Mouse (Mus musculus) yolk sac, embryonic 10.5 days (tissue): Measurements from ENCODE around the gene Pax2.
A peak's percentile ranks its signal among the peaks of the same experiment; 100 is the strongest.

Experiments
- DNase-seq: peaks from one replicate; pipeline ENCODE4 v3.0.0-alpha.2; 2017; ENCODE audit warnings: low spot score

Pax2 gene

DNA sequence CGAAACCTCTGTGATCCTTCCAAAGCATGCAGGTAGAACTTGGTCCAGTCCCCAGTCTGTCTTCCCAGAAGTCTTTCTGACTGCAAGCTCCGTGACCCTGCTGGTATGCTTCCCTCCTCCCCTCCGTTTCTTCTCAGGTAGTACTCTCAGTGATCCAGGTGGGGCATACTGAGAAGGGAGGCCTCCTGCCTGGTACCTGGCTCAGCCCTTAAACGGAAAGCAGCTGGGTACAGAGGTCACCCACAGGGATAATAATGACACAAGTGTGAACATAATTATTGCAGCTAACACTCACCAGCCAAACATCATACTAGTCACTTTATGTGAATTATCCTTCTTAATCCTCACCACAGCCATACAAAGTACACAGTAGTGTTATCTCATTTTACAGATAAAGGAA is 28.5 kb downstream of the Pax2 start:
- no peak for DNase-seq

DNA sequence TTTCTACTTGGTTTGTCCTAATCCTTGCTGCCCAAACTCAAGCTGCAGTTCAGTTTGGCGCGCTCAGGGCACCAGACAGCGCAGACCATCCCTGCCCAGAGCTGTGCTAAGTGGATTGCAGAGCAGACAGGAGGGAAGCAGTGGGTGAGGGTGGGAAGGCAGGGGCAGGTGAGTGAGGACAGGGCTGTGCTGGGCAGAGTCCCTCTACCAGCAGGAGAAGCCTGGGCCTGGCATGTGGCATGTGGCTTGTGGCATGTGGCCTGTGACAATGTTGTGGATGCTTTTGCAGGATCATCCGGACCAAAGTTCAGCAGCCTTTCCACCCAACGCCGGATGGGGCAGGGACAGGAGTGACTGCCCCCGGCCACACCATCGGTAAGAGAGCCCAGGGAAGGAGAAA is 32.6 kb downstream of the Pax2 start:
- DNase-seq: no peak

DNA sequence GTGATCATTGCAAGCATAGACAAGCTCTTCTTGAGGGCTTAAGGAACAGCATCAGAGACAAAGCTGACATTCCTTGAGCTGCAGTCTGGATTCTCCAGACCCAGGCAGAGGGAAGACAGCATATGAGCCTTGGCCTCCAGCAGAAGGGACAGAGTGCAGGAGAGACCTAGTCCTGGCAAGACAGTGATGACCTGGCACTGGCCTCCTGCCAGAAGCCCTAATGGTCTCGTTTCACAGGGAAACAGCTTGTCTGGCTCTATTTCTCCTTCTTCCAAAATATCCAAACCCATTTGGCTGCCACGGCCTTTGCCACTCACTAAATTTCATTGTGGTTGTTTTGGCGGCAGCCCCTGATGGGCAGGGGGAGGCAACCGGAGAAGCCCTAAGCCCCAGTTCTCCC is 36.1 kb downstream of the Pax2 start:
- DNase-seq: no peak

DNA sequence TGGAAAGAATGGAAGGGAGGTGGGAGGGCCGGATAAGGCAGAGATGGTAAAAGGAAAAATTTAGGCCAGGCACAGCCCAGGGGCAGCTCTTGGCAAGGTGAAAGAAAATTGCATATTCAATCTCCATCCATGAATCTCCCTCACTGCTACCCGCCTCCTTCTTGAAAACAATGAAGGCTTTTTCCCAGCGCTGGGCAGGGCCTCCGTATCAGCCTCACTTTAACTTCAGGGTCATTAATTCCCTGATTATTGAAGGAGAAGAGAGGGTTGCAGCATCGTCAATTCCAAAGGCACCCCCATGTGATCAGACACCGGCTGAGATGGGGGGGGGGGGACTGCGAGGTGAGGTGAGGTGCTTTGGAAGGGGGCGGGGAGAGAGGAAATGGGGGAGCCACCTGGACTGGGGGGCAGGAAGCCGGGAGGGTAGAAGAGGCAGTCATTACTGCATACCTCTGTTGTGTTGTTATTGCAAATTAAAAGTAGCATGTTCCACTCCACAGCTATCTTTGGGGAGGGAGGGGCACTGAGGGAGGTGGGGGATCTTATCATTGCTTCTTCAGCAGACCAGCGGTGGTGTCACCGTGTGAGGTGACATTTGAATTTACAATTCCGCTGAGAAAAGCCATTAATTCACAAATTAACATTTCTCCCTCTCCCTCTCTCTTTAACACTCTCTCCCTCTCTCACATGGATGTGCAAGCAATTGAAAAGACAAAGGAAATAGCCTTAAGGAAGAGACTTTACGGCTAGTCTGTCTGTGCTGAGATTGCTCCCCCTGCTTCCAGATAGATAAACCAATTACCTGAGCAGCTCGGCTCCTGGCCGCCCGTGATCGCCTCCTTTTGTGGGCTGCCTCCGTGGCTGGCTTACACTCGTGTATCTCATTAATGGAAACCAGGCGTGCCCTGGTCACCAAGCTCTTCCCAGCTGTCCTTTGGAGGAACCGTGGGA is 41.5 kb downstream of the Pax2 start:
- no peak for DNase-seq

DNA sequence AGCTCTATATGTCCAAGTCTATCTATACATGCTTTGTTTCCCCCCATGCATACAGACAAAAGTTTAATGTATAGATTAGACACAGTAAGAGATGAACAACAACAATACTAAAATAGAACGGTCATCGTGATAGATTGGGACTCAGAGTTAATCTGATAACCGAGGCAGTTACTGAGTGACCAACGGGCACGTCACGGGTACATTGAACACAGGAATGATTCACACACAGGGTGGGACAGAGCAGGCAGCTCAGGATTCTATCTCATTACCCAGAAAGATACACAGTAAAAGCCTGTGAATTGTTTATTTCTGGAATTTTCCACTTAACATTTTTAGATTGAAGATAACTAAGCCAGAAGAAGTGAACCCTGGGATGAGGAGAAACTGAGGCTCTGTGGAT is 42.9 kb downstream of the Pax2 start:
- no peak for DNase-seq

DNA sequence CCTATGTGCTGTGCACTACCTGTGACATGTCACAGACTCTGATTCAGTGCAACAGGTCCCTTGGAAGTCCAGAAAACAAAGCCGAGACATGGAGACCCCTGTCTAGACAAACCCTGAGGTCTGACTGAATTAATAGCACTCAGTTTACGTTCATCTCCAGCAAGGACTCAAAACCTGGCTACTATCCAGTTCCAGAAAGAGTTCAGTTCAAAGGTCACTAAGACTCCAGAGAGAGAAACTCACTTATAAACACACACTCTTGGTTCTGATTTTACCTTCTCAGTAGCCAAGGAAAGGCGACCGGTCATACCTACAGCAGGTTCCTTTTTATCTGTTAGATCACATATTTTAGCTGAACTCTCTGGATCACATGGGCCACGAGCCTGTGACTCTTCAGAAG is 43.3 kb downstream of the Pax2 start:
- DNase-seq: peak; percentile 32

DNA sequence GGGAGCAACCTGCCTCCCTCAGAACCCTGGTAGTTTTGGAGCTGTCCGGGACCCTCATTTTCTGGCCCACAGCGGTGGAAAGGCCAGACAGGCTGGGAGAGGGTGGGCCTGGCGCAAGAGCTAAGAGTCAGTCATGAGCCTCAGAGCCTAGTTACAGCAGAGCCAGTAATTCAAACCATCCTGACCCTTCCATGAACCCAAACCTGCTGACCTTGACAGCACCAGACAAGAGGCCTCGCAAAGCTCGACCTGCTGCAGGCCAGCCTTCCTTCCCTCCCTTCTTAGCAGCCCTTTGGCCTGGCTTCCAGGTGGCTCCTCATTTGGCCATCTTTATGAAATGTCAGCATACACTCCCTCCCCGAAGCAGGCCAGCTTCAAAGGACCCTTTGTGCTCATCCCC is 44.5 kb downstream of the Pax2 start:
- peak; percentile 63 for DNase-seq

DNA sequence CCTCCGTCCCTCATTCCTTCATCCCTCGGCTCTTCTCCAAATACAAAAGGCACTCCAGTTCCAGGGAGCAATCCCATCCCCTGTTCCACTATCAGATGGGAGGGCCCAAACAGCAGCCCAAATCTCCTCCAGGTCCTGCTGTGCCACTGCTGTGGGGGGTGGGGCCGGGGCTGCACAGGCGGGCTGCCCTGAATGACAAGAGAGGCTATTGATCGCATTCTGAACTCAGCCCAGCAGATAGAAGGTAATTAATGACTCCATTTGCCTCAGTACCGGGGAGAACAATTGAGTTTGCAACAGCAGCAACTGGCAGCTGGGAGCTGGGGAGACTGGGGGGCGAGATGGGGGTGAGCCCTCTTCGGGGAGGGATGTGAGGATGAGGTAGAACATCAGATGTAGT is 52.9 kb downstream of the Pax2 start:
- no peak for DNase-seq

DNA sequence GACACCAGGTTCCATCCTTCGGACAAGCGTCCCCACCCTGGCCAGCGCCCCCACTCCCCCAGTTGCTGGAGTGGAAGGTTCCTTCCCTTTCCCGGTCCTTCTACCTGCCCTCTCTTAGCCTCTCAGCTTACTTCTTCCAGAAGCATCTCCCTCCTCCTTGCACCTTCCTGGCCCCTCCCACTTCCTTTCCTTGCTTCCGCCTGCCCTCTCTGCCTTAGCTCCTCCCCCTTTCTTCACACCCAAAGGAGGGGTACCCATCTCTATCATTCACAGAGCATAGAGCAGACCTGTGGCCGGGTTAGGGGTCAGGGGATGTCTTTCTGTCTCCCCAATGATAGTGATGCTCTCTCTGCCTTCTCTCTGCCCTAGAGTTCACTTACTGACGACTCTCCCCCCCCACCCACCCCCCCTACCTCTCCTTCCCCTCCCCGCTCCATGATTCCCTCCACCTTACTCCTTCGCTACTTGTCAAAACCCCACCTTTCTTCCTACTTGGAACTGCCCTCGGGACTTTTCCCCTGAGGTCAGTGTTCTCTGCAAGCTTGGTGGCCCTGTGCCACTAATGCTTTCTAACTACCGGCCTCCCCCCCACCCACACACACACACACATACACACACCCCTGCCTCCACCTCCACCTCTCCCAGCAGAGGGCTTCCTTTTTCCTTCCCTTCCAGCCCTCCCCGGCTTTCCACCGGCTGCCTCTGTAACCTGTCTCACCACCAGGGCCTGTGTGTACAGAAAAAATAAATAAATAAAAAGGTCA is 57.0 kb downstream of the Pax2 start:
- DNase-seq: no peak

DNA sequence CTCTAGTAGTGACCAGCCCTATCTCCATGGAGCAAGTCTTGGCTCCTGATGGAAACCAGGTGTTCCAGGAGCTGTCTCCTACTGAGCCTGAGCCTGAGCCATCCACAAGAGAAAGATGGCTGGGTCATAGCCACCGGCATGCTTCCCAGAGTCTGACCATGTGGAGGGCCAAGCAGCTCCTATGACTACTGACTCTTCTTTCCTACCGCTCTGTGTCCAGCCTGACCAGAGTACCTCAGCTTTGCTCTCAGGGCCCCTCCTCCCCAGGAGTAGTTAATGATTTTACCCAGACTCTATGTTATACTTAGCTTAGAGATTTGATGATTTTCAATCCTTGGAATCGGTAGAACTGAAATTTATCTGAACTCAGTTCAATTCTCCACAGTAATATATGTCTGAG is 59.3 kb downstream of the Pax2 start:
- DNase-seq: no peak

DNA sequence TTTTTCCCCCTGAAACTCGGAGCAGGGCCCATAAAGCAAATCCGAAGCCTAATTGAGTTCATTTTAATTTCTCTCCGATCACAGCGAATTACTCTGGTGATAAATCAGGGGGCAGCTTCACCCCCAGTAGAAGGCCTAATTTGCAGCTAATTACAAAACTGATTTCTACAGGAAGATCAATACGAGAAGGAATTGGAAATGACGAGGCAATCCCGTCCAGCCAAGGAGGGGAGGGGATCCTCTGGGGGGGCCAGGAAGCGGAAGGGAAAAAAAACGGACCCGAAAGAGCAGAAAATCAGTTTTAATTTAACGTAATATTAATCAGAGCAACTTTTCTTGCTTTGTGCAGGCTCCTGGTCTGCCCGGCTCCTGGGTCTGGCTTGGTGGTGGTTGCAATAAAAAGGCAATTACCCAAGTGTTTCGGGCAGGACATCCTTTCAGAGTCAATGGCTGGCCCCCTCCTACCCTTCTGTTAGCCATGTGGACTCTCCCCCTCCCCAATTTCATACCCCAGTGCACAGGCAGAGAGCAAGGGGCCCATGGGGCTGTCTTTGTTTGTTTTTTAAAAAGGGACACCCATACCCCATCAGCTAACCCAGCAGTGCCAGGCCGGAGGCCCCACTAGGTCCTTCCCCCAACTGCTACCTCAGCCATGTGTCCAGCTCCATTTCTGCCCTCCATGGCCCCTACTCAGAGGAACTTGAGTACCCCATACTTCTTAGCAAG is 61.7 kb downstream of the Pax2 start:
- no peak for DNase-seq

DNA sequence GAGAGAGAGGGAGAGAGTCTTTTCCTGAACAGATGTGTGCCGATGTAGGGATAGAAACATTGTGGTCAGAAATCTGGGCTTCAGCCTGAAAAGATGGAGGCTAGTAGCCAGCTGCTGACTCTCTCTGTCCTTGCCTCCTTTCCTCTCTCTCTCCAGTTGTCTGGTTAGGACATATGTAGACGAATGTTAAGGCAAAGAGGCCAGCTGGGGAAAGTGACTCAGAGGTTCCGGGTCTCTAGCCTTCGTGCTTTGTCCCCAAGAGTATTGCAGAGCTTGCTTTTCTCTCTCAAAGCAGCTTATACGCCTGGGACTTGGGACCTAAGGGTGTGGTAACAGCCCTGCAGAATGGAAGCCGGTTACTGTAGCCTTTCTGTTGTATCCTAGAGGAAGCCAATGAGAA is 62.8 kb downstream of the Pax2 start:
- no peak for DNase-seq

DNA sequence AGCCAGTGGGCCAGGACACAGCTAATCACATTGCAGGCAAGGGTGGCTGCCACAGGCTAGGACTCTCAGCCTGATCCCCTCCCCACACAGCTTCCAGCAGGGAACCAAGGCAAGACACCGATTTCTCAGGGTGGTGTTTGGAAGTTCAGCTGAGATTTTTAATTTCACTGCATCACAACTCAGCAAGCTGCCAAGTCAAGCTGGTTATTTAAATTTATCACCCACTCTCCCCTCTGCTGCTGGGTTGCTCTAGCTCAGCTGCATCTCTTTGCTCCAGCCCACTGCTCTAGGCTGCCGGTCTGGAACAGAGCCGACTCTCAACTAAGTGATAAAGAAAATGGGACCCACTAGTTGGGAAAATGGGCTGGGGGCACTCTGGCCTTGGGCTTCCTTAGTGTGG is 65.7 kb downstream of the Pax2 start:
- no peak for DNase-seq

DNA sequence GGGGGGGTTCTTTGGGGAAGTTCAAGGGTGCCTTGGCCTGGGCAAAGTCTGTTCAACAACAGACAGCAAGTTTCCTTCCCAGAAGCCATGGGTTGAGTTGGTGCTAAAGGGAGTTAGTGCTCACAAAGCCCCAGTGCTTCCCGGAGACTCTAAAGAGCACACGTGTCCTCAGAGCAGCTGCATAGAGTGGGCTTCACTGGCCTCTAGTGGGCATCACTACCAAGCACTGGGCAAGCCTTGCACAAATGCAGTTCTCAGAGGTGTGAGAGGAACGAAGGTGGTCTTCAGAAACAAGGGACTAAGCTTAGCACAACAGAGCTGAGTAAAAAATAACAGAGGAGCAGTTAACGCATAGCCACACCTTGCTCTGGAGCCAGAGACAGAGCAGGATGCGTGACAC is 66.5 kb downstream of the Pax2 start:
- no peak for DNase-seq

DNA sequence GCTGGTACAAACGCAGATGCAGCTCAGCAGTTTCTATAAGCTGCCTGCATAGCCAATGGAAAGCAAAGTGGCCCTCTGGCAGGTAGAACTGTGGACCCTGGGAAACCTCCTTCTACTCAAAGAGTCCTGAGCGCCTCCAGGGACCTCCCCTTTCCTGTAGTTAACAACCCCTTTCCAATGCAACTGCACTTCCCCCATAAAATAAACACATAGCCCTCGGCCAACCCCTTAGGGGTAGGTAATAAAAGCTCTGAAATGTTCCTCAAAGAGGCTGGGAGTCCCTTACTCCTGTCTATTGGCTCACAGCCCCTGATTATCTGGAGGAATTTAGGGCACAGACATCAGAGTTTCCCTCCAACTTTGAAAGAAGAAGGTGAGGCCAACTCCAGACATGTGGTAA is 67.8 kb downstream of the Pax2 start:
- no peak for DNase-seq

DNA sequence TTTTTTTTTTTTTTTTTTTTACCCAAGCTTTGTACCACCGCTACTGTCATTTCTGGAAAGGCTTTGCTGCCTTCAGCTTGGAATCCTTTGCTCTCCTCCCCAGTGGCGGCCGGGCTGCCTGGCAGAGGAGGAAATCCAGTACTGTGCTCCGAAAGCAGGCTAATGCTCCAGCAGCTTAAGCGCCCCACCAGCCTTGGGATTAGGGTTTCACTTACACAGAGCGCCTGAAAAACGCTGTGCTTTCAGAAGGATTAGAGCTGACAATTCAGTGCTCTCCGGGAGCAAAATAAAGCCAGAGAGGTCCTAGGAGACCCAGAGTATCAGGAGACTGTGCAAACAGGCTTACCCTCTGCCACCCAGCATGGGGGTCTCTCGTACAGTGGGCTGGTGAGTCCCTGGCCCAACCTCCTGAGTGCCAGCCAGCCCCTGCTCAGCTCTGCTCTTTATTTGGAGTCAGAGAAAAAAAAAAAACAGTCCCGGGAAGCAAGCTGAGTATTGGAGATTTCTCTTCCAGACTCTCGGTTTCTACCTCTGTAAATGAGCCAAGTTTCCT is 69.4 kb downstream of the Pax2 start:
- no peak for DNase-seq

DNA sequence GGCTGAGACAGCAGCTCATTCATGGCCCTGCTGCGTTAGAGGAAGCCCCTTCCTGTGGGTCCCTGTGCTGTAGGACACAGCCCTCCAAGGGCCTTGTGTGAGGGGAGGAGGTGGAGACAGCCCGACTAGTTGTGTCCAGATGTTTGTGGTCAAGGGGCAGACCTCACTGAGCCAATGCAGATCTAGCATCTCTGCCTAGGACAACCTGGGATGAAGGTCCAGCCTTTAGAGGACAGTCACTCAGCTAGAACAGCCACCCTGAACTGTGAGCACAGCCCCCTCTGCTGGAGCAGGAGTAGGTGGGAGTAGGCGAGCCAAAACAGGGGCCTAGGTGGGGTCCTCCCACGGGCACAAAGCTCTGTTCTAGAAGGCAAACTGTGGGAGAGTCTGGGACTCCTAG is 70.0 kb downstream of the Pax2 start:
- no peak for DNase-seq

DNA sequence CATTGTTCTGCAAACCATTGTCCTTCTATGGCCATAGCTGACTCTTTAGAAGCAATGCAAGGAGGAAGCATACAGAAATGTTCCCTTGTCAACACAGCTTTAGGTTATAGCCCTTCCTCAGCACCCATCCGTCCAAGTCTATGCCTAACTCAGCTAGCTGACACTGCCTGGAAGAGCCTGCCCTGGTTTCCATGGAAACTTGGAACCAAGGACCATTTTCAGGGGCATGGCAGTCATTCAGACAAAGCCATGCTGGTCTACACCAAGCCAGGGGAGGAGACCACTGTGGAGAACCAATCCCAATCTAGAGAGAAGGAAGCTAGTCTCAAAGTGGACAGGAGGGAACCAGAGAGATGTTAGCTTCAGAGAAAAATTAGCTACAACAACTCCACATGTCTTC is 77.5 kb downstream of the Pax2 start:
- DNase-seq: no peak

DNA sequence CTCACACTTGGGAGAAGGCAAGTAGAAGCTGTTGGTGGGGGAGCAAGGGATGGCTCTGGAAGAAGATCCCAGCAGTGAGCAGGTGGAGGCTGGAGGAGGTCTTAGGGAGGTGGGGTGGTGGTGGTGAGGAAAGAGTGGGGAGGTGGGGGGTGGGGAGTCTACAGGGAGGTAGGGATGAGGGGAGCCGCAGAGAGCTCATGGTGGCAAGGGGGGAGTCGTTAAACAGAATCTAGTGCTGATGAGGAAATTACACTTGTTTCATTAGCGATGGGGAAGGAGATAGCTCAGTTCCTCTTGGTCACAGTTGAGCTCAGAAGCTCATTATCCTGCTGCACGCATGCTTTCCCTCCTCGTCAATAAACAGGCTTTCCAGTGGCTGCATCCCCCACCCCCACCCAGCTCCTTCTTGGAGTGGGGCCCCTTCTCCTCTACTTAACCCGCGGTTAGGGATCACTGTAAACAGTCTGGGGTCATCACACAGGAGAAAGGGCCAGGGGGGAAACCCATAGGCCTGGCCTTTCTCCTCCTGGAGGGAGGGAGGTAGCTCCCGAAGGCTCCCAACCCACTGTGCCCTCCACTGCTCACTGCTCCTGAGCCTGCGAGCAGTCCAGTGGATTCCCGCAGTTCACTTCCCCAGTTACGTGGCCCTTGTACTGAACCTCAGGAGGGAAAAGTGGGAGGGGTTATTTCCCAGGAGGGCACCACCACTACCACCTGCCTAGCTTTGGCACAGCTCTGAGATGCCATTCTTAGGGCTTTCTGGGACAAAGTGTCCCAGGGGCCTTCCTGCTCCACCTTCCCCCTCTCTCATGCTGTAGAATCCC is 78.6 kb downstream of the Pax2 start:
- no peak for DNase-seq

DNA sequence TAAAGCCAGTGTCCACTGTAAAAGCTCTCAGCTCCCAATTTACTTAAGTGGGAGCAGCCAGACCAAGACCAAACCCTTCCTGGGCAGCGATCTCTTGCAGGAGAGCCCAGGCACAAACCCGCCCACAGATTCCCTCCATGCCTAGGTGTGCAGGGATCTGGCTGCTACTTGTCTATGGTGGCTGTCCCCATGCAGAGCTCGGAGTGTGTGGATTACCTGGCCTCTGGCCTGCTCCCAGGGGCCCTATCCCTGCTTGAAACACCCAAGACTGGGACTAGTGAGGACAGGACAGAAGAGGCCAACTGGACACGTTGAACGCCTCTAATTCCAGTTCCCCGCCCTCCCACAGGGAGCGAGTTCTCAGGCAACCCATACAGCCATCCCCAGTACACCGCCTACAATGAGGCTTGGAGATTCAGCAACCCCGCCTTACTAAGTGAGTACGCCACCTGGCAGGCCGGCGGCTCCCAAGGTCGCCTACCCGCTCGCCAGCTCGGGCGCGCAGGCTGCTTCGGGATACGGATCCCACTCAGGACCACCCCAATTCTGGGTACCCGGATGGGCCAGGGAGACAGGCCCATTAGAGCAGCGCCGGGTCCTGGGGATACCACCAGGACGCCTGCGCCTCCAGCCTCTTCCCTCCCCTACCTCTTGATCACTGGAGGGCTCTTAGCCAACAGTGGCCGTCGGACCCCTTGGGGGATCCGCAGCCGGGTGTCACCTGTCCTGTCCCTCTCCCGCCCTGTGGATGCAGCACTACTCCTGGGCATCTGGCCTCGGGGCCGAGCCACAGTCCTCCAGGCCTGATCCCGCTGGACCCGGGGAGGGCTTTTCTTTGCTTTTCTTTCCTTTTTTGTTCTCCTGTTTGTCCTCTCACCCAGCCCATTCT is 79.4 kb downstream of the Pax2 start:
- no peak for DNase-seq
